ENCODE assay signal across 9 mouse cellular contexts in genomic region chr2:148677801-148678200, GRCm38 (mm10). TPM values are rescaled to one million over a fixed set of nuclear protein-coding genes. Genes with fewer than 3 reads are reported as not detected.
A peak's percentile ranks its signal among the peaks of the same experiment; 100 is the strongest.
DNase-seq lines count a peak whose midpoint lies in the region; ATAC-seq and TF ChIP-seq lines count a peak whose summit lies in the region.
"Had no signal": no experiment of that assay in that cellular context is flagged by ENCODE, and none has a peak within 500 bp of the region (broad histone marks: within the 10 kb centered on the region; RNA-seq: fewer than 3 reads in every experiment).

No protein-coding gene starts in this region.

- WGBS in thymus, adult 2 months, result 88% methylated on average over 26 of the region's 26 CpGs
- 2% methylated on average over 26 of the region's 26 CpGs for WGBS in forebrain, embryonic 15.5 days
- 59% methylated on average over 26 of the region's 26 CpGs for WGBS in liver, embryonic 15.5 days (ENCODE audit: insufficient replicate concordance)

- ATAC-seq in forebrain, embryonic 15.5 days (replicated peaks), result peak; percentile 45
- ATAC-seq in liver, embryonic 15.5 days (ENCODE audit: insufficient read depth), result no peak
- no peak for ATAC-seq in megakaryocyte progenitor cell, adult 5-6 weeks (replicated peaks; ENCODE audit: poor library complexity)

- intact Hi-C loops in heart, postnatal 25 days (cut with DNase I), result no loop called here

- H3K27ac ChIP-seq in thymus, adult 2 months (ENCODE audit: control insufficient read depth, insufficient read depth, low read length), result no peak overlapping the region
- peak overlapping the region; percentile 88 for H3K27ac ChIP-seq in forebrain, embryonic 15.5 days (replicated peaks)
- peak overlapping the region; percentile 52; the same call in 1 of the 2 replicates for H3K27ac ChIP-seq in liver, embryonic 15.5 days (replicated peaks)

- DNase-seq in thymus, postnatal 4 days, result peak; percentile 30
- DNase-seq in thymus, adult 2 months, result no peak
- DNase-seq in heart, postnatal 25 days (ENCODE audit: low spot score), result peak; percentile 6
- peak; percentile 63 to 83 for DNase-seq in layer of hippocampus, adult 18-20 months (ENCODE audit: low spot score in 2 of 2)
- DNase-seq in ovary, postnatal 10 days (ENCODE audit: low spot score), result peak; percentile 44

- peaks cover 14% of the 10 kb centered on the region for H3K36me3 ChIP-seq in thymus, adult 2 months (ENCODE audit: control insufficient read depth, insufficient read depth, low read length)
- H3K36me3 ChIP-seq in forebrain, embryonic 15.5 days, result peaks cover 14% of the 10 kb centered on the region
- peaks cover 42% of the 10 kb centered on the region for H3K36me3 ChIP-seq in liver, embryonic 15.5 days (replicated peaks)

- H3K4me2 ChIP-seq in forebrain, embryonic 15.5 days (replicated peaks), result peak overlapping the region; percentile 58
- peak overlapping the region; percentile 42 for H3K4me2 ChIP-seq in liver, embryonic 15.5 days

- no peaks in the 10 kb centered on the region for H3K27me3 ChIP-seq in thymus, adult 2 months (ENCODE audit: control insufficient read depth, insufficient read depth, low read length)
- no peaks in the 10 kb centered on the region for H3K27me3 ChIP-seq in forebrain, embryonic 15.5 days
- no peaks in the 10 kb centered on the region for H3K27me3 ChIP-seq in liver, embryonic 15.5 days
- H3K27me3 ChIP-seq: CH12.LX had no signal

- no peak for TF ChIP-seq CTCF in thymus, adult 2 months (IDR thresholded peaks at IDR 0.05; ENCODE audit: borderline replicate concordance, control insufficient read depth, extremely low read depth, insufficient read depth, low read length, poor library complexity)

- H3K4me3 ChIP-seq in thymus, adult 2 months (ENCODE audit: control insufficient read depth, insufficient read depth, low read length), result no peak overlapping the region
- peak overlapping the region; percentile 52 for H3K4me3 ChIP-seq in forebrain, embryonic 15.5 days
- H3K4me3 ChIP-seq in liver, embryonic 15.5 days (replicated peaks), result peak overlapping the region; percentile 38

- no peak for TF ChIP-seq POLR2A in thymus, adult 2 months (IDR thresholded peaks at IDR 0.05; ENCODE audit: control insufficient read depth, extremely low read depth, insufficient read depth, low read length, poor library complexity)

- no peaks in the 10 kb centered on the region for H3K9me3 ChIP-seq in forebrain, embryonic 15.5 days
- no peaks in the 10 kb centered on the region for H3K9me3 ChIP-seq in liver, embryonic 15.5 days (replicated peaks)

- peak overlapping the region; percentile 36 for H3K9ac ChIP-seq in forebrain, embryonic 15.5 days (replicated peaks)
- no peak overlapping the region for H3K9ac ChIP-seq in liver, embryonic 15.5 days

- peaks cover 13% of the 10 kb centered on the region for H3K4me1 ChIP-seq in thymus, adult 2 months (replicated peaks; ENCODE audit: control insufficient read depth, insufficient read depth, low read length)
- peaks cover 64% of the 10 kb centered on the region for H3K4me1 ChIP-seq in forebrain, embryonic 15.5 days
- peaks cover 74% of the 10 kb centered on the region for H3K4me1 ChIP-seq in liver, embryonic 15.5 days (replicated peaks)

RNA-seq across cellular contexts. Expression of gene Gzf1, which starts 3.0 kb away (rescaled TPM):
- polyA plus RNA-seq in thymus, adult 2 months (2012; rRNA removed), result 7.4 and 8.7 TPM in 2 replicates
- 20.7 and 21.2 TPM in 2 replicates for polyA plus RNA-seq in forebrain, embryonic 15.5 days (2015; fragmentation: Nextera tagmentation; extraction: Ambion mirVana)
- 10 to 100 TPM; 18.1 to 24.2 TPM for total RNA-seq in heart, postnatal 25 days (2021)
- 10 to 100 TPM; 31.8 to 33.5 TPM for total RNA-seq in layer of hippocampus, adult 18-20 months (2021)
- polyA plus RNA-seq in liver, embryonic 15.5 days (2015; fragmentation: Nextera tagmentation; extraction: Ambion mirVana), result 9.5 and 10.4 TPM in 2 replicates
- 15.4 and 16.1 TPM in 2 replicates for total RNA-seq in megakaryocyte progenitor cell, adult 5-6 weeks (2015)
- 18.7 and 20.9 TPM in 2 replicates for total RNA-seq in megakaryocyte progenitor cell, adult 5-6 weeks (2017)

RNA-seq across cellular contexts. Expression of gene Nxt1, which starts 5.4 kb away (rescaled TPM):
- 61.8 and 63.3 TPM in 2 replicates for polyA plus RNA-seq in thymus, adult 2 months (2012; rRNA removed)
- polyA plus RNA-seq in forebrain, embryonic 15.5 days (2015; fragmentation: Nextera tagmentation; extraction: Ambion mirVana), result 62.4 and 72.9 TPM in 2 replicates
- 1 to 10 TPM; 6.3 to 7.3 TPM for total RNA-seq in heart, postnatal 25 days (2021)
- 10 to 100 TPM; 12.5 to 13.5 TPM for total RNA-seq in layer of hippocampus, adult 18-20 months (2021)
- 43.9 and 51.8 TPM in 2 replicates for polyA plus RNA-seq in liver, embryonic 15.5 days (2015; fragmentation: Nextera tagmentation; extraction: Ambion mirVana)
- 109 and 113 TPM in 2 replicates for total RNA-seq in megakaryocyte progenitor cell, adult 5-6 weeks (2015)
- total RNA-seq in megakaryocyte progenitor cell, adult 5-6 weeks (2017), result 48.6 and 50.6 TPM in 2 replicates

RNA-seq across cellular contexts. Expression of gene Napb, which starts 54.5 kb away (rescaled TPM):
- polyA plus RNA-seq in thymus, adult 2 months (2012; rRNA removed), result 0.50 and 0.63 TPM in 2 replicates
- polyA plus RNA-seq in forebrain, embryonic 15.5 days (2015; fragmentation: Nextera tagmentation; extraction: Ambion mirVana), result 37.3 and 38.0 TPM in 2 replicates
- total RNA-seq in heart, postnatal 25 days (2021), result 1 to 10 TPM; 1.3 to 1.4 TPM
- 100 to 1,000 TPM; 322 to 323 TPM for total RNA-seq in layer of hippocampus, adult 18-20 months (2021)
- polyA plus RNA-seq in liver, embryonic 15.5 days (2015; fragmentation: Nextera tagmentation; extraction: Ambion mirVana), result 0.29 and 0.30 TPM in 2 replicates
- total RNA-seq in megakaryocyte progenitor cell, adult 5-6 weeks (2015), result 0.64 and 0.81 TPM in 2 replicates
- 0.37 and 0.84 TPM in 2 replicates for total RNA-seq in megakaryocyte progenitor cell, adult 5-6 weeks (2017)

Comparison
In these comparisons a context has a peak if more than half of its experiments do, and no peak if none do; other contexts are left out.
1. RNA of gene Napb, which starts 54.5 kb away (total RNA-seq): 322 to 323 TPM in layer of hippocampus, adult 18-20 months; 1.3 to 1.4 TPM in heart, postnatal 25 days and 0.37 to 0.84 TPM in megakaryocyte progenitor cell, adult 5-6 weeks; every median in the first group is over 100 times any median in the second.